Mouse (Mus musculus) naive thymus-derived CD4-positive, alpha-beta T cell, adult 2 months (primary cell): ENCODE results near the gene Ttf2.

Source experiments
- DNase-seq: peaks from one replicate; pipeline ENCODE4 v3.0.0-alpha.2; 2011; ENCODE audit warnings: low read depth

Ttf2 gene

GRCm38 (mm10) chr3:100973906-100974305 lies 4.4 kb upstream of the Ttf2 start:
- DNase-seq, result peak; percentile 78

- DNase-seq, result peak; percentile 56
Measured at GRCm38 (mm10) chr3:100963849-100964542, 5.5 kb downstream of the Ttf2 start.

GRCm38 (mm10) chr3:100961501-100961900 lies 8.0 kb downstream of the Ttf2 start:
- DNase-seq, result no peak

GRCm38 (mm10) chr3:100961007-100961406 lies 8.5 kb downstream of the Ttf2 start:
- DNase-seq, result no peak

DNA sequence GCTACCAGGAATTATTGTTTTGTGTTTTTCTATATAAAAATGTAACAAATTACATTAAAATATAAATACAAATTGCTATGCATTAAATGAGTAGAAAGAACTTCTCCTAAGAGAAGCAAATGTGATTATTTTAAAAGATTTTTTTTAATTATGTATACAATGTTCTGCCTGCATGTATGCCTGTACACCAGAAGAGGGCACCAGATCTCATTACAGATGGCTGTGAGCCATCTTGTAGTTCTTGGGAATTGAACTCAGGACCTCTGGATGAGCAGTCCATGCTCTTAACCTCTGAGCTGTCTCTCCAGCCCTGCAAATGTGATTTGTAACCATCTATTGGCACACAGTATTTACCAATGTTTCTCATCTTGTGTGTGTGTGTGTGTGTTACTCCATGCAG lies 14.8 kb downstream of the Ttf2 start:
- peak; percentile 12 for DNase-seq

DNA sequence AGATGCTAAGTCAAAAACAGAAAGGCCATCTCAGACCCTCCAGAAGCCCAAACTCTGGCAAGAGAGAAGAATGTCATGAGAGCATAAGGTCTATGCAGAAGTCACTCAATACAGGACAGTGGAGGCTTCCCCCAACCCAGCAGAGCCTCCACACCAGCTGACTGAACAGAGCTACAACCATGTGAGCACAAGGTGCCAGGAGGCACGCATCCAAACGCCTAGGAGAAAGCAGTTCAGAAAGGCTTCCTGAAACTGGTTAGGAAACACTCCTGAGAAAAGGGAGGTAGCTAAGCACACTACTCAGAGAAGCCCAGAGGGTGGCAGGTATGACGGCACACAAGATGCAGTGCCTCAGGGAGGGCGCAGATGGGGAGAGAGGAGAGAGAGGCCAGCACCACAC lies 17.9 kb downstream of the Ttf2 start:
- no peak for DNase-seq

- no peak for DNase-seq
Measured at GRCm38 (mm10) chr3:100947286-100947685, 22.2 kb downstream of the Ttf2 start.

DNA sequence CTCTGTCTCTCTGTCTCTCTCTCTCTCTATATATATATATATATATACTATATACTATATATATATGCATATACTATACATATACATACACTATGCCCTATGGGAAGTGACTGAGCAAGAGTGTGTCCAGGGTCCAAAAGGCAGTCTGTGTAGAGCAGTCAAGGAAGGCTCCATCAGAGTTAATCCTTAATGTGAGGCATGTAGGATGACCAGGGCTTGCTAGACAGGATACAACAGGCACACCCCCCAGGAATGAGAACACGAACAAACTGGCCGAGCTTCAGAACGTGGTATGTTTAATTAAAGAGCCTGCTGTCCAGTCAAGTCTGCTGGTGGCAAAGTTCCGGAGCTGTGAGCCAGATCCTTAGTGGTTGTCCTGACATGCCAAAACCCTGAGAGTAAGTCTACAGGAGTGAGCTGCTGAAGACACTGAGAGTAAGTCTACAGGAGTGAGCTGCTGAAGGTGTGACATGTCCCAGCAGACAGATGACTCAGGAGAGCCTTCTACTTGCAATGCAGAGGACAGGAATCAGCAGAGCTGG lies 28.9 kb downstream of the Ttf2 start:
- no peak for DNase-seq

- DNase-seq, result no peak
Measured at GRCm38 (mm10) chr3:100938211-100938610, 31.3 kb downstream of the Ttf2 start.

- no peak for DNase-seq
Measured at GRCm38 (mm10) chr3:100936201-100936600, 33.3 kb downstream of the Ttf2 start.

DNA sequence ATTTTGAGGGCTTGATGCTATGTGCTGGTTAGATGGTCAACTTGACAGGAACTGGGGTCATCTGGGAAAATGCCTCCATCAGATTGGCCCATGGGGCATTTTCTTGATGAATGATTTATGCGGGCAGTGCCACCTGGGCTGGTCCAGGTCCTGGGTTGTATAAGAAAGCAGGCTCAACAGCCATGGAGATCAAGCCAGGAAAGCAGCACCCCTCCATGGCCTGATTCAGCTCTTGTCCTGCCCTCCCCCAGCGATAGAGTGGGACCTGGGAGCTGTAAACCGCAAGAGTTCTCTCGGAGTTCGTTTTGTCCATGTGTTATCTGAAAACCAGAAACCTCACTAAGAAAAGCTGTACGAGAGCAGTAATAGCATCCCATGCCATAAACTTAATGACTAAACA lies 33.9 kb downstream of the Ttf2 start:
- no peak for DNase-seq

DNA sequence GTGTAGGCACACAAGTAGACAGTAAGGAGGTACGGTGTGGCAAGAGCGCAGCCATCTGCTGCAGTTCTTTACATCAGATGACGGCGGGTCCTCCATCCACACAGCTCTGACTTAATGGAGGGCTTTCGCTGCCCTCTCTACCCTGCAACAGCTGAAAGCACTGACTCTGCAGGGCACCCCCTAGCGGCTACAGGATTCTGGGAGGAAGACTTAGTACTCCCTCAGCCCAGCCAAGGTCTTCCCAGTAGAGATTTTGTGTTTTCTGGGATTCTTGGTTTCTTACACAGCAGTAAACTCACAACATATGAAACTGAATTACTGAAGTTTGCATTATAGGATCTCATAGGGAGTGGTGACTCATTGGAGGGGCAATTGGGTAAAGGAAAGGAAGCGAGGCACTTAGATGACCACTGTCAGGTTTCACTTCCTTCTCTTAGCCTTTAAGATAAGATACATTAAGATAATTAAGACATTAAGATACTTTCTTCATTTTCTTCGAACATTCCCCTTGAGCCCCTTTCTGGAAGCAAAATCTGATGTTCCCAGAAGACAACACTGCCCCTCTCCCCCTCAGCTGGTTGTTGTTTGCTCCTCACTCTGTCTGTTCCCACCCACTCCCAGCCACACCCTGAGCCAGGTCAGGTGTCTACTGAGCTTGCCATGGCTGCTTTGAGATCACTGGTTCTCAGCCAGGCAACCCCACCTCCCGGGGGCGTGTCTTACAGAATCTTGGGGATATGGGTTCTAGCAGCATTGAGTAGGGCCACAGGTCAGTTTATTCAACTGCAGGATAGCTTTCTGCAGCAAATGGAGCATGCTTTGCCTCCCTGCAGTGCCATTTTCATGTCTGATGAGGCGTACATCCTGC lies 37.2 kb downstream of the Ttf2 start:
- no peak for DNase-seq

- no peak for DNase-seq
Measured at GRCm38 (mm10) chr3:100931332-100932076, 38.0 kb downstream of the Ttf2 start.

DNA sequence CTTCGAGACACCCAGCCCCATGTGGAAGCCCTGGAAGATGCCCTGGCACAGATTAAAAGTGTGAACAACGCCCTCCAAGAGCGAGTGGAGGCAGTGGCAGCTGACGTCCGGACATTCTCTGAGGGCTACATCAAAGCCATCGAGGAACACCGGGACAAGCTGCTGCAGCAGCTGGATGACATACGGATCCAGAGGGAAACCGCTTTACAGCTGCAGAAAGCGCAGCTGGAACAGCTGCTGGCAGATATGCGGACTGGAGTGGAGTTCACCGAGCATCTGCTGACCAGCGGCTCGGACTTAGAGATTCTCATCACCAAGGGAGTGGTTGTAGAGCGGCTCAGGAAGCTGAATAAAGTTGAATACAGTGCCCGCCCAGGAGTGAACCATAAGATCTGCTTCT lies 44.3 kb downstream of the Ttf2 start:
- no peak for DNase-seq

GRCm38 (mm10) chr3:100924065-100924732 lies 45.3 kb downstream of the Ttf2 start:
- DNase-seq, result no peak

GRCm38 (mm10) chr3:100922506-100923375 lies 46.7 kb downstream of the Ttf2 start:
- DNase-seq, result no peak

DNA sequence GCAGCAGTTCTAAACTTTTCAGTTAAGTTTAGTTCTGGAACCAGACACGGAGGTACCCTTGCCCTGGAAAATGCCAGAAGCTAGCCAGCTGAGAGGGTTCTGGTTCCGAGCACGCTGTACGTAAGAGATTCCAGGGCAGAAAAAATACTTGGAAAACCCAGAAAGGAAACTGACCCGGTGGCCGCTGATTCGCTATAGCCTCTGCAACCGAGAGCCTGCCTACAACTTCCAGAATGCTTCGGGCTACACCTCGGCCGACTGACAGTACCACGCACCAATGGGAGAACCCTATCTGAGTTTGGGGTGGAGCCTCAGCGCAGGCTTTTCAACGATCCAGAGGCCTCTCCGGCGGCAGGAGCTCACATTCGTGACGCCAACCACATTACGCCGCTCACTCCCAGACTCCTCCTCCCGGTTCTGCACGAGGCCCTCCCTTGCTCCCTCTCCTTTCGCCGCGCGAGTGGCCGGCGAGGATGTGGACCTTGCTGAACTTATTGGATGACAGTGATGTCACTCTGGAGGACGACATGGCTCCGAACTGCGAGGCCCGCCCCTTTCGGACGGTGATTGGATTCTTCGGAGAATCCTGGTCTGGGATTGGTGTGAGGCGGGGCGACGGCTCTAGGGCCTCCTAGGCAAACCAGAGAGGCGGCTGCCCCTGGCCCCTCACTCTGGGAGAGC lies 47.5 kb downstream of the Ttf2 start, which contains the start of gene Trim45:
TSS of gene Trim45 (plus strand) at position 378 of the 681 bp plus-strand sequence.
- DNase-seq, result peak; percentile 98

GRCm38 (mm10) chr3:100920611-100921140 lies 48.8 kb downstream of the Ttf2 start:
- DNase-seq, result peak; percentile 35

- DNase-seq, result peak; percentile 82
Measured at GRCm38 (mm10) chr3:100916844-100917243, 52.6 kb downstream of the Ttf2 start.
